Mouse (Mus musculus) hindbrain, embryonic 16.5 days (tissue): Measurements from ENCODE around the gene Agap3. TPM values are rescaled to one million over a fixed set of nuclear protein-coding genes. Genes with fewer than 3 reads are reported as not detected.
A peak's percentile ranks its signal among the peaks of the same experiment; 100 is the strongest.

Experiments
- ATAC-seq: fragments of 200-750 bp; cut with Nextera tagmentation; 2 replicates; pipeline ENCODE4 v1.8.0; 2017; ENCODE audit warnings: moderate TSS enrichment, moderate library complexity
- H3K27ac ChIP-seq: fragments of 300-500 bp; sonication (generic); 2 replicates; pipeline ENCODE4 v1.5.1; 2014; ENCODE audit warnings: low read depth, mild to moderate bottlenecking, control low read depth, low read length, moderate library complexity
- H3K27me3 ChIP-seq: fragments of 300-500 bp; sonication (generic); replicated peaks from 2 replicates; pipeline ENCODE4 v1.6.1; 2014; ENCODE audit warnings: low read length; ENCODE audit not compliant: control insufficient read depth, insufficient read depth
- H3K36me3 ChIP-seq: fragments of 300-500 bp; sonication (generic); 2 replicates; pipeline ENCODE4 v1.6.1; 2014; ENCODE audit warnings: mild to moderate bottlenecking, low read length, moderate library complexity, mixed read lengths; ENCODE audit not compliant: control insufficient read depth, insufficient read depth
- H3K4me1 ChIP-seq: fragments of 300-500 bp; sonication (generic); 2 replicates; pipeline ENCODE4 v1.6.1; 2014; ENCODE audit warnings: low read depth, low read length; ENCODE audit not compliant: control insufficient read depth, insufficient read depth
- H3K4me2 ChIP-seq: fragments of 300-500 bp; sonication (generic); 2 replicates; pipeline ENCODE4 v1.6.1; 2014; ENCODE audit warnings: mild to moderate bottlenecking, low read length, control low read depth, moderate library complexity
- H3K4me3 ChIP-seq: fragments of 300-500 bp; sonication (generic); 2 replicates; pipeline ENCODE4 v1.5.1; 2014; ENCODE audit warnings: mild to moderate bottlenecking, low read length, control low read depth, moderate library complexity
- H3K9ac ChIP-seq: fragments of 300-500 bp; sonication (generic); 2 replicates; pipeline ENCODE4 v1.6.1; 2014; ENCODE audit warnings: low read depth, mild to moderate bottlenecking, control low read depth, low read length, moderate library complexity
- H3K9me3 ChIP-seq: fragments of 300-500 bp; sonication (generic); 2 replicates; pipeline ENCODE4 v1.6.1; 2014; ENCODE audit warnings: mild to moderate bottlenecking, low read length, moderate library complexity; ENCODE audit not compliant: control insufficient read depth
- WGBS: fragments of 180-500 bp; shearing (Covaris S2); extraction: QIAGEN DNeasy Blood & Tissue Kit; methylation state at CpG from one replicate; pipeline ENCODE4 v1.1.7; 2014; 5-methylcytosine and 5-hydroxymethylcytosine counted together
- polyA plus RNA-seq: library from polyadenylated mRNA; unstranded; fragments of >200 nt; fragmentation: Nextera tagmentation; extraction: Ambion mirVana; gene quantifications from 2 replicates; pipeline ENCODE4 v1.2.1, GENCODE M21; 2015

Gene Agap3
- polyA plus RNA-seq, 1 experiment from 2014 or later, result 47.7 TPM

GRCm38 (mm10) chr5:24416222-24416736 lies 35.7 kb upstream of the Agap3 start:
- Histone ChIP-seq H3K9me3 (no peaks in the 10 kb centered on the region), H3K9ac (peak overlapping the region; percentile 41), H3K4me3 (no peak overlapping the region; the same call in 1 of the 2 replicates), H3K4me2 (peak overlapping the region; percentile 35), H3K27me3 (no peaks in the 10 kb centered on the region), H3K4me1 (peaks cover 7% of the 10 kb centered on the region), H3K27ac (no peak overlapping the region), H3K36me3 (peaks cover 18% of the 10 kb centered on the region)
- 2% methylated on average over 21 of the region's 21 CpGs for WGBS
- peak; percentile 49 for ATAC-seq

- 90% methylated on average over 10 of the region's 10 CpGs for WGBS
- Histone ChIP-seq H3K4me1 (peaks cover 14% of the 10 kb centered on the region), H3K4me2 (no peak overlapping the region), H3K36me3 (peaks cover 18% of the 10 kb centered on the region), H3K27me3 (no peaks in the 10 kb centered on the region), H3K9me3 (no peaks in the 10 kb centered on the region), H3K9ac (no peak overlapping the region), H3K4me3 (no peak overlapping the region), H3K27ac (no peak overlapping the region)
- no peak for ATAC-seq
Observed at GRCm38 (mm10) chr5:24417587-24417986, 34.4 kb upstream of the Agap3 start.

- Histone ChIP-seq H3K9me3 (no peaks in the 10 kb centered on the region), H3K4me3 (no peak overlapping the region), H3K27me3 (no peaks in the 10 kb centered on the region), H3K36me3 (peaks cover 18% of the 10 kb centered on the region), H3K4me2 (no peak overlapping the region), H3K4me1 (peaks cover 25% of the 10 kb centered on the region), H3K9ac (no peak overlapping the region), H3K27ac (no peak overlapping the region)
- ATAC-seq, result no peak
- 87% methylated on average over 9 of the region's 9 CpGs for WGBS
Observed at GRCm38 (mm10) chr5:24420381-24420780, 31.6 kb upstream of the Agap3 start.

- peak within 1 kb of the TSS; percentile 75 for H3K9ac ChIP-seq
- peaks cover 13% of the 10 kb centered on the region for H3K36me3 ChIP-seq
- peak within 1 kb of the TSS; percentile 84 for H3K27ac ChIP-seq
- peaks cover 37% of the 10 kb centered on the region for H3K4me1 ChIP-seq
- peak within 1 kb of the TSS; percentile 68 for H3K4me3 ChIP-seq
- peak; percentile 96 for ATAC-seq
- under 1% methylated on average over 46 of the region's 46 CpGs for WGBS
- H3K4me2 ChIP-seq, result peak within 1 kb of the TSS; percentile 69
- H3K27me3 ChIP-seq, result peaks cover 3% of the 10 kb centered on the region; the same call in 1 of the 2 replicates
- H3K9me3 ChIP-seq, result no peaks in the 10 kb centered on the region
Observed at GRCm38 (mm10) chr5:24423129-24424003, 28.6 kb upstream of the Agap3 start, which contains the start of the genes Cdk5 and Slc4a2. Cdk5 (minus strand) TSS chr5:24423530. Slc4a2 (plus strand) TSS chr5:24423837.

GRCm38 (mm10) chr5:24424004-24424781 lies 27.8 kb upstream of the Agap3 start:
- Histone ChIP-seq H3K36me3 (peaks cover 10% of the 10 kb centered on the region), H3K27me3 (peaks cover 3% of the 10 kb centered on the region; the same call in 1 of the 2 replicates), H3K4me2 (peak overlapping the region; percentile 69), H3K4me3 (peak overlapping the region; percentile 68), H3K9ac (peak overlapping the region; percentile 69), H3K27ac (peak overlapping the region; percentile 84), H3K9me3 (no peaks in the 10 kb centered on the region), H3K4me1 (peaks cover 37% of the 10 kb centered on the region)
- 10% methylated on average over 21 of the region's 21 CpGs for WGBS
- ATAC-seq, result no peak; the same call in 1 of the 2 replicates

GRCm38 (mm10) chr5:24424861-24425411 lies 27.0 kb upstream of the Agap3 start:
- Histone ChIP-seq H3K9ac (peak overlapping the region; percentile 56), H3K27ac (peak overlapping the region; percentile 58), H3K4me1 (peaks cover 37% of the 10 kb centered on the region), H3K36me3 (peaks cover 4% of the 10 kb centered on the region), H3K4me3 (peak overlapping the region; percentile 68), H3K4me2 (peak overlapping the region; percentile 69), H3K27me3 (peaks cover 3% of the 10 kb centered on the region; the same call in 1 of the 2 replicates), H3K9me3 (no peaks in the 10 kb centered on the region)
- no peak for ATAC-seq
- 1% methylated on average over 53 of the region's 60 CpGs for WGBS

- Histone ChIP-seq H3K9me3 (no peaks in the 10 kb centered on the region), H3K4me1 (peaks cover 37% of the 10 kb centered on the region), H3K27ac (peak overlapping the region; percentile 50), H3K36me3 (peaks cover 6% of the 10 kb centered on the region; the same call in 1 of the 2 replicates), H3K4me2 (peak overlapping the region; percentile 69), H3K27me3 (peaks cover 3% of the 10 kb centered on the region; the same call in 1 of the 2 replicates), H3K4me3 (peak overlapping the region; percentile 68), H3K9ac (peak overlapping the region; percentile 56)
- ATAC-seq, result no peak
- WGBS, result under 1% methylated on average over 28 of the region's 30 CpGs
Observed at GRCm38 (mm10) chr5:24425421-24426036, 26.4 kb upstream of the Agap3 start.

- Histone ChIP-seq H3K27me3 (peaks cover 3% of the 10 kb centered on the region; the same call in 1 of the 2 replicates), H3K4me1 (peaks cover 37% of the 10 kb centered on the region), H3K9me3 (no peaks in the 10 kb centered on the region), H3K36me3 (0 out of 2 replicates have a peak, but pooled peaks cover 2% of the 10 kb centered on the region), H3K4me2 (peak overlapping the region; percentile 69), H3K4me3 (peak overlapping the region; percentile 68), H3K27ac (no peak overlapping the region), H3K9ac (peak overlapping the region; percentile 56; the same call in 1 of the 2 replicates)
- WGBS, result 4% methylated on average over 10 of the region's 10 CpGs
- ATAC-seq, result no peak
Observed at GRCm38 (mm10) chr5:24426037-24426432, 25.9 kb upstream of the Agap3 start.
